Mouse (Mus musculus): ENCODE data around the gene C3.

Gene C3

DNA sequence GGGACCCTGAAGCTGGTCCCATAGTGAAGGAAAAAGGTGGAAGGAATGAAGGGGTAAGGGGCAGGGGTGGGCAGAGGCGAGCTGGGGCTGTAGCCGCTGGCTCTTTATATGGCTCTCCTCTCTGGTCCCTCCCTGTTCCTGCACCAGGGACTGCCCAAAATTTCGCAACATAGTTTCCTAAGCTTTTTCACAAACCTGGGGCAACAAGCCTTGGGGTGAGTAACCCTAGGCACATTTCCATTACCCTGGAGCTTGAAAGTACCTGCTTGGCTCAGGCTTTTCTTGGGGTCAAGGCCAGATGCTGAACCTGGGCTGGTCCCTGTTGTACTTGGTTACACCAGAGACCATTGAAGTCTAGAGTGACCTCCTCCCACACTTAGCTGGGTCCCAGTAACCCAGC is at the start of gene C3:
TSS of gene C3 (minus strand) at position 123 of the 400 bp plus-strand sequence.
- no peak for DNase-seq

DNA sequence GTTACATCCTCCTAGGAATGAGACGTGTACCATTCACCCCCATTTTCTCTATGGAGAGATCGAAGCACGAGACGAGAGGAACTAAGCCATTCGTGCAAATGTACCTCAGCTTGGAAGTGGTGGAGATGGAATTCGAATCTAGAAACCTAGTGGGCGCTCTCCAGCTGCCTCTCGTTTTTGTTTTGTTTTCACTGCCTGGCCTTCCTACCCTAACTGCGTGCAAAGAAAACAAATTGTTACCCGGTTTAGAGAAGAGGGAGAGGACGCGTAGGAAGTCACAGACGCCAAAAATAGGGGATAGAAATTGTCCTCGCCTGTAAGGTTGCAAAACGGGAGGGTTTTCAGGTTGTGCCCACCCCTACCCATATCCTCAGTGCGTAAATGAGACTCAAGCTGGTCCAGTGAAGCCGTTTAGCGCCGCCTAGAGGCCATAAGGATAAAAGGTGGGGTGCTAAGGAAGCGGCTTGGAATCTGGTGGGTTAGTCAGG is 48.7 kb upstream of the C3 start:
- DNase-seq: peak; percentile 80

DNA sequence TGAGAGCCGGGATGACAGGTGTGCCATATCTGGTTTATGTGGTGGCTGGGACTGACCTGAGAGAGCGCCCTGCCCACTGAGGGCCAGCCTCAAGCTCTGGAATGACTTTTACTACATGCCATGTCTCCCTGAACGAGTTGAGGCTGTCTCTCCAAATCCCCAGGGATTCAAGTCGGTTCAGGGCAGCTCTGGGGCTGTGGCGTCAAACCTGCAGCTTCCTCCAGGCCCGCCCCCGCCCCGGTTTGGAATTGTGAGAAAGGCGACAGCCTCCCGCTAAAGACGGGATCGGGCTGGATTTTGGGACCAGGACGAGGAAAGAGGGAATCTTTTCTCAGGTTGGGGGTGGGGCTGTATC is 48.0 kb upstream of the C3 start:
- DNase-seq: no peak

DNA sequence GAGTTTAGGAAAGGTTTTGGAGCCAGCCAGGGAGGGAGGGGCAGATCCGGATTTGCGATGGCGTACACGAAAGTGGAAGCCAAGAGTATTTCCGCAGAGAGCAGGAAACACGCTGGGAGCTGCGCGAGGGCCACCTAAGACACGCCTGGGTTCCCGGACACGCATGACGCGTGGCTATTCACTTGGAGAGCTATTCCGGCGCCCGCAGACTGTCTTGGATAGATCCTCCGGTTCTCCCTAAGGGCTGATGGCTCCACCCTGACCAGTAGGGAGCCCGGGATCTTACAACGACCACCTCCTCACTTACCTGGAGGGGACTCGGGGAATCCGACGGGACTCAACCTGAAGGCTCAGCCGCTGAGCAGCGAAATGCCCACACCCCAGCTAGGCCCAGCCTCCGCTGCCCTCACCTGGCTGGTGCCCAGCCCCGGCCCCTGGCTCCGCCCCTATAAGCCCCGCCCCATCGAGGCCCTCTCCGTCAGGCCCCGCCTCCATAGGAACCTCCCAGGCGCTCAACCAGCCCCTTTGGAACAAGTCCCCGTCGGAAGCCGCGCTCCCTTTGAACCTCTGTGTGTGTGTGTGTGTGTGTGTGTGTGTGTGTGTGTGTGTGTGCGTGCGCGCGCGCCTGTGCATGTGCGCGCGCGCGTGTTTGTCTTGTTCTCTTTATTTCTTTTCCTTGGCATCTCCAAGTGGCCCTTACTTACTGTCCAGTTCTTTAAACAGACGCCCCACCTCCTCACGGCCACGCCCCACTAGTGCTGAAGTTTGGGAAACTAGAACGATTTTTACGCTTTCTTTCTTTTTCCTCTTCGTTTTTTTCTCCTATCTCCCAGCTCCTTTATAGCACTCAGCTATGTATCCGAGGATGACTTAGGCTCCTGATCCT is 47.4 kb upstream of the C3 start:
- peak; percentile 68 for DNase-seq

DNA sequence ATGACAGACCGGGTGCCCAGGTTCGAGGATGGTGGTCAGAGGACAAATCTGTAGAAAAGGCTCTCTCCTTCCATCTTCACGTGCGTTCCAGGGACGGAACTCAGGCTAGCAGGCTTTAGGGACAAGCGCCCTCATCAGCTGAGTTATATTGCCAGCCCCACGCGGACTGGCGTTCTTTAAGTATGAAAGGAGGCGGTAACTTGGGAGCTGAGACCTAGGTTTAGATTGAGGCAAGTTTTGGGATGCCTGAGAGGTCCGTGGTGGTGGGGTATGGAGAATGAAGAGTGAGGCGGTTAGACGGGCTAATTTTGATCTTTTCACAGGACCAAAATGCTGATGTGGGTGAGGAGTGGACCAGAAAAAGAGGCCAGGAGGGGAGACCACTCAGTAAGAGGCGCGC is 46.8 kb upstream of the C3 start:
- no peak for DNase-seq

DNA sequence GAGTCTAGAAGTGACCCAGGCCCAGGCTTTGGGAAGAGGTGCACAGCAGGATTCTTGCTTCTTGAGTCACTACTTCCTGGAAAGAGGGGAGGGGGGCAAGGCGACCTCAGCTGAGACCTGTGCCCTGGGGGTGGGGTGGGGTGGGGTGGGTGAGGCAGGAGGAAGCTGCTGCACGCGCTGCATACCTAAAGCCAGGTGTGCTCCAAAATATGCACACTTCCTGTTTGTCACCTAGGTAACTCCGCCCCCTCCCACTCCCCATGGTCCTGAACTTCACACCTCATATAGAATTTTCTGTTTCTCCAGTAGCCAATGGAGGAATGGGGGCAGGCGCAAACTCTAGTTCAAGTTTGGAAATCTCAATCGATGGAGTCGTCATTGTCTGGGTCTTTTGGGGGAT is 45.9 kb upstream of the C3 start:
- no peak for DNase-seq

DNA sequence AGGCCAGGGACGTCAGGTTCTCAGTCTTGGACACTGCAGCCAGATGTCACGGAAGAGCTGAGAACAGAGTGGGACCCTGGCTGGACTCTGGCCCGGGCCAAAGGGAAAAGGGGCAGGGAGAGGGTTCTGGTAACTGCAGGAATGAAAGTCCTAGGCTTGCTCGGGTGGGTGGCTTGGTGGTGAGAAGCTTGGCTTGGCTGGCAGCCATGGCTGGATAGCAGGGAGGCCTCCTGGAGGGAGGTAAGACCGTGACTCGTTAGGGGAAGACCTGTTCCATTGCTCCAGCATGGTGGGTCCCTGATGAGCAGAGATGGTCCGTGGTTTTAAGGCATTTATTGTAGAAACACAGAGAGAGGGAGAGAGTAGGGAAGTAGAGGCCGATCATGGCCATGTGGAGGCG is 43.4 kb upstream of the C3 start:
- DNase-seq: no peak

DNA sequence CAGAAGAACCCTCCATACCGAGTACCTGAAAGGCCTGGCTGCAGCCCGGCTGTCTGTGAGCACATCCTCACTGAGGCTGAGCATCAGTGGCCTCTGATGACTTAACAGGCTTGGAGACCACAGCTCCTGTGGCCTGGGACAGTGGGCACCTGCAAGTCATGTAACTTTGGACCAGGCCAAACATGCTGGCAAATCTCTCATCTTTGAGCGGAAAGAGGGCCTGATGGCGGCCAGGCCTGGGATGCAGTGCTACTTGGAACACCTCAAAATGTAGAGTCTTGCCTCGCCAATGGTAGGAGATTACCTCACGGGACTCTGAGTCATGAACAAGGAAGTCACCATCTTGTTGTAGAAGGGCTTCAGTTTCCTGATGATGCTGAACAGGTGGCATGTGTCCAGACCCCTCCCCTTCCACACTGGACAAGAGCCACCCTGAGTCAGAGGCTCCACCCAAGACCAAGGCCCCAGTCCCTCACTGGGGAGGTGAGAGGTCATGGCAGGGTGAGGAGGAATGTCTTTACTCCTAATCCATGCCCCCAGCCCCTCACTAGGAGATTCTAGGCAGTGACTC is 39.7 kb upstream of the C3 start:
- DNase-seq: no peak

DNA sequence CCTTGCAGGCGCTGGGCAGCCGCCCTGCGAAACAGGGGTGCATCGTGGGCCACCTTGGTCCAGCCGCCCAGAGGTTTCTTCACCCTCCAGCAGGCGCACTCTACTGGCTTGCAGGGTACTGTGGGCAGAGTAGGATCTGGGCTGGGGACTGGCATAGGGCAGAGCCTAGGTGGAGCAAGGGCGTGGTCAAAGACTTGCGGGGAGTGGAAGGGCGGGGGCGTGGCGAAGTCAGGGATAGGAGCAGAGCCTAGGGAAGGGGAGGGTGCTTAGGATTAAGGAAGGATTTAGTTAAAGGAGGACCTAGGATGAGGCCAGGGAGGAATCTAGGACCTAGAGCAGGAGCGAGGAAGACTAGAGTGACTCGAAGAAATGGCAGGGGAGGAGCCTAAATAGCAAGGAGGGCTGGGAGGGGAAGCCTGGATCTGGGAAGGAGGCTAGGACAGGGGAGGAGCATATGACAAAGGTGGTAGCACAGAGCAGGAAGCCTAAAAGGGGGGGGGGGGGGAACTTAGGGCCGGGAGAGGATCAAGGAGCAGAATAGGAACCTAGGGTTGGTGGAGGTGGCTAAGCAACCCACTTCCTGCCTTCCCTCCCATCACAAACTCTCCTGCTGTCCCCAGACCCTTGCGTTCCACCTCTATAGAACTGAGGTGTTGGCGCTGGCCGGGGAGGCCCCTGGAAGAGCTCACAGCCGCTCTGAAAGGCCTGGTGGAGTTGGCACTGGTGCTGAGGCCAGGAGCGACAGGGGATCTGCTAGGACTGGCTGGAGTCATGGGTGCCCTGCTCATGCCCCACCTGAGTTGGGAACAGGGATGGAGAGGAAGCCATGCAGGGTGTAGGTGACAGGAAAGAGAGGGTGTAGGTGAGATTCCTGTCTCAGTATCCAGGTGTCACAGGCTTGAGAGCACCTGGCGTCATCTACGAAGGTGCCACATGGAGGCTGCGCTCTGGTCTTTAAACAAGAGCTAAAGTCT is 37.3 kb upstream of the C3 start:
- DNase-seq: peak; percentile 66

DNA sequence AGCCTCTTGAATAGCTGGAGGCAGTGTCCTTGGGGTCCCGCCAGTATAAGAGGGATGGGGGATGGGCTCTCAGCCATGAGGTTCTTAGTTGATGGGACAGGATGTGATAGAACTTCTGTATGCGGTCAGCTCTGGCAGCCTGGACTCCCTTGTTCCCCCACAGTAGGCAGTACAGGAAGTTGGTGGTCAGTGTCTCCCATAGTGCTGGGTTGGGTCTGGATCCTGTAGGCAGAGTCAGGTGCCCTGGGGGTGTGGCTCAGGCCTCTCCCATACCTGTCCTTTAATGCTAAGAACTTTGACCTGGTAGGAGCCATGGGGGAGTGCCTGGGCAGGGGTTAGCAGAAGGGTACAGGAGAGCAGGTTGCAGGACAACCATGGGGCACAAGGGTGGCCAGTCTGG is 36.2 kb upstream of the C3 start:
- DNase-seq: no peak

DNA sequence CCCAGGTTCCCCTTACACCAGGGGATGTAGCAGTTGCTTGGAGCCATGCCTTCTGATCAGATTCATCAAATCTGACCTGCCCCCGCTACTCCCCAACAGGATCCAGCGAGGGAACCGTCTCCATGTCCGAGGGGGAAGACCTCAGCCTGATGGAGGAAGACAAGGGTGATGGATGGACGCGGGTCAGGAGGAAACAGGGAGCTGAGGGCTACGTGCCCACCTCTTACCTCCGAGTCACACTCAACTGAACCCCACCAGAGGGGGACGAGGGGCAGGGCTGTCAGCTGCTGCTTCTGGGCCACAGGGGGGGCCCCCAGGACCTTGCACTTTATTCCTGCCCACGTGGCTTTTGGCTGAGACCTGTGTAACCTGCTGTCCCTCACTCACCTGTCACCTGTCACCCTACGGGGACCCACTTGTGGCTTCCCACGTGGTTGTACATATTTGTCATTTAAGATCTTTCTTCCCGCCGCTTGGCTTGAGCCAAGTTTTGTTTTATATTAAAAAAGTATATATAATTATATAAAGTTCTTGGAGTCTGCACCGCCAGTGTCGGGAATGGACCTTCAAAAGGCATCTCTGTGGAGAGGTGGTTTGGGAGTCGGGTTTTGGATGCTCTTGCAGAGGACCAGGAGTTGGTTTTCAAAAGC is 35.1 kb upstream of the C3 start:
- no peak for DNase-seq

DNA sequence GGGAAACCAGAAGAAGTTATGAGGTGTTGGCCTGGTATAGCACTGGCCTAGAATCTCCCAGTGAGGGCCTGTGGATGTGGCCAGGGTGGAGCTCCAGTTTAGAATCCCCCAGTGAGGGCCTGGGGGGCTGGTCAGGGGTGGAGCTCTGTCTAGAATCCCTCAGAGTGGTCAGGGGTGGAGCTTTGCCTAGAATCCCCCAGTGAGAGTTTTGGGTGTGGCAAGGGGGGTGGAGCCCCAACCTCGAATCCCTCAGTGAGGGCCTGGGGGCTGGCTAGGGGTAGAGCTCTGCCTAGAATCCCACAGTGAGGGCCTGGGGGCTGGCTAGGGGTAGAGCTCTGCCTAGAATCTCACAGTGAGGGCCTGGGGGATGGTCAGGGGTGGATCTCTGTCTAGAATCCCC is 33.9 kb upstream of the C3 start:
- no peak for DNase-seq

DNA sequence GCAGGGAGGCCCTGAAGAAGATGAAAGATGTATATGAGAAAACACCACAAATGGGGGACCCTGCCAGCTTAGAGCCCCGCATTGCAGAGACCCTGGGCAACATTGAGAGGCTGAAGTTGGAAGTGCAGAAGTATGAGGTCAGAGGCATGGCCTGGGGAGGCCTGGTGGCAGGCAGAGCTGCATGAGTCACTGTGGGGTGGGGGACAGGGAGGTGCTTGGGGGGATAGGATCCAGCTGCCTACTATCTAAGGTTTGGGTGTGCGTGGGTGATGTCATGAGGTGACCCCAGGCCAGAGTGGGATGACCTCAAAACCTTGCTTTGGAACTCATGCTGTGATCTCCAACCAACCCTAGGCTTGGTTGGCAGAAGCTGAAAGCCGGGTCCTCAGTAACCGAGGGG is 33.4 kb upstream of the C3 start:
- no peak for DNase-seq

DNA sequence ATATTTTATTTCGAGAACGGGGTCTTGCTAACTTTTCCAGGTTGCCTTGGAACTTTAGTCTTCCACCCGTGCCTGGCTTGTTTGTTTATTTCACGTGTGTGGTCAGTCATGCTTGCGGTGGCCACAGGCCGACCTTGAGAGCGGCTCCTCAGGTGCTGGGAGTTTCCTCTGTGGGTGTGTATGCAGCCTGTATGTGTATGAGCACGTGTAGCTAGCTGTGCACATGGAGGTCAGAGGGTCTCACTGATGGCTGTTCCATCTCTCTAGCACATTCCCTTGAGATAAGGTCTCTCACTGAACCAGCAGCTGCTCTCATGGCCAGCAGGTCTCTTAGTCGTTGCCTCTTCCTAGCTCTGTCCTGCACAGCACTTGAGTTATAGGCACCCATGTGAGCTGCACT is 32.4 kb upstream of the C3 start:
- no peak for DNase-seq

DNA sequence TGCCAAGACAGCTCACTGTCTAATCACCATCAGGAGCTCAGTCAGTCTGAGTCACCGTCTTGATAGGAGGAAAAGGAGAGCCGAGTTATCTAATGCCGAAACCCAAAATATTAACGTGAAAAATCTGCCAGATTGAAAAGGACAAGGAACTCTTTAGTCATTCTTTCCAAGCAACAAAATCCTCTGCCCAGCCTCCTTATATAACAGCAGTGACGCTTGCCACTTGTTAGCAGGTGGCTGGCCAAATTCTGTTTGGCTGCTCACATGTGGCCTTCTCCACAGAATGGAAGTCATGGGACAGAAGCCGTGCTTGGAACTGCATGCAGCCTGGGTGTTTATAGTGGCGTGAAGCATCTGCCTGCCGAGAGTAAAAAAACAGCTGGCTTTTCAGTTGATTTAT is 31.8 kb upstream of the C3 start:
- no peak for DNase-seq

DNA sequence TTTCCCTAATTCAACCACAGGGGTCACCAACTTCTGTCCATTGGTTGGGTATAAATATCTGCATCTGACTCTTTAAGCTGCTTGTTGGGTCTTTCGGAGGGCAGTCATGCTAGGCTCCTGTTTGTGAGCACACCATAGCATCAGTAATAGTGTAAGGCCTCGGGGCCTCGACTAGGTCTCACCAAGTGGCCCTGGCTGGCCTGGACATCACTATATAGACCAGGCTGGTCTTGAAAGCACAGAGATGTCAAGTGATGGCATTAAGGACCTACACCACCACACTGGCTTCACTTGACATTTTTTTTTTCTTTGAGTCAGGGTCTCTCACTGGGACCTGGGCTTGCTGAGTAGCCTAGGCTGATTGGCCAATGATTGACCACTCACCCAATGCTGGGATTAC is 30.3 kb upstream of the C3 start:
- no peak for DNase-seq

DNA sequence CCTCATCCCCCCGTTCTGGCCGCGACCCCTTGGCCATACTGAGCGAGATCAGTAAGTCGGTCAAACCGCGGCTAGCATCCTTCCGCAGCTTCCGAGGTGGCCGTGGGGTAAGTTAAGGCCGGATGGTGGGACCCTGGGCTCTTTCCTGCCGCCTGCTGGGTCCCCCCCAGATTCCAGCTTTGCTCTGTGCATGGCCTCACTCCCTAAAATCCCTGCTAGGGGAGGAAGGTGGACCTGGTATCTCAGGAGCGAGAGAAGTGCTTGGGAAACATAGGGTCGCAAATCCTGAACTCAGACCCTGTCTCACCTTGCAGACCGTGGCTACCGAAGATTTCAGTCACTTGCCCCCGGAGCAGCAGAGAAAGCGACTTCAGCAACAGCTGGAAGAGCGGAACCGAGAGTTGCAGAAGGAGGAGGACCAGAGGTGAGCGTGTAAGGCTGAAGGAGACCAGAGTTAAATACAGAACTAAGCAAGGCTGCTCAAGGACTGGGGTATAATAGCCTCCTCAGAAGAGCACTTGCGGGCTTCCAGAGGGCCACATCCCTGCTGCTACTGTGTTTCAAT is 29.1 kb upstream of the C3 start:
- DNase-seq: no peak

DNA sequence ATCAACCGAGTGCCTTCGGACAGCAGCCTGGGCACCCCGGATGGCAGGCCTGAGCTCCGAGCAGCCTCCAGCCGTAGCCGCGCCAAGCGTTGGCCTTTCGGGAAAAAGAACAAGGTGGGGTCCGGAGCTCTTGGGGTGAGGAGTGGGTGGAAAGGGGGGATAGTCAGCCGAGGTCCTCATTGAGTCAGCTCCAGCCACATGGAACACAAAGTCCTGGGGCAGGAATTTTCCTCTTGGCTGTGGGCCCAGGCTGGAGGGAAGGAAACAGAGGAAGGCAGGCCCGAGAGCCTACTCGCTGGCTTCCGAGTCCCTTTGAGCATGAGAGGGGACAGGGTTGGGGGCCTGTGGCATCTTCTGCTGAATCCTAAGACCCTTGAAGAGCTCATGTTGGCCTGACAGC is 27.4 kb upstream of the C3 start:
- DNase-seq: no peak

DNA sequence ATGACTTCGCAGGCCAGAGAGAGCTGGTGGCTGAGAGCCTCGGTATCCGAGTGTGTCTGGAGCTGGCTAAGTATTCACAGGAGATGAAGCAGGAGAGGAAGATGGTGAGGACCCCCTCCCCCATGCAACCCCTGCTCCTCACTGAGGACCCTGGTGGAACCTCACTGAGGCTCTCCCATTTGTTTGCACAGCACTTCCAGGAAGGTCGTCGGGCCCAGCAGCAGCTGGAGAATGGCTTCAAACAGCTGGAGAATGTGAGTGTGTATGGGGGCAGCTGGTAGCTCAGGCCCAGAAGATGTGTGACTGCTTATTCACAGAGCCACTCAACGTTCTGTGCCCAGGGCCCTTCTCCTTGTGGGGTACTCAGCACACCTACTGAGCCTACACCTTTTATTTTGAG is 25.4 kb upstream of the C3 start:
- no peak for DNase-seq

DNA sequence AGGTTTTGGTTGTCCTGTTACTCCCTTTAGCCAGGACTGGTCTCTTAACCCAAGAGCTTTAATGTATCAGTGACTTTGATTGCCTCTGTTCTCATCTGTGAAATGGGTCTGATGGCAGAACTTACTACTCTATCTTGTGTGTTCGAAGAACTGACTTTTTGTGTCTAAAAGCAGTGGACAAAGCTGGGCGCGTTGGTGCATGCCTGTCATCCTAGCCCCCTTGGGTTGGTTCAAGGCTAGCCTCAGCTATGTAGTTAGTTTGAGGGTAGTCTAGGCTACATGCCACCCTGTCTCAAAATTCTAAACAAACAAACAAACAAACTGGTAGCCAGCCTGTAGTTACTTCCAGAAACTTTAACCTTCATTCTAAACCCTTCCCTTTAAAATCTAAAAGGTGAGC is 23.5 kb upstream of the C3 start:
- DNase-seq: no peak

DNA sequence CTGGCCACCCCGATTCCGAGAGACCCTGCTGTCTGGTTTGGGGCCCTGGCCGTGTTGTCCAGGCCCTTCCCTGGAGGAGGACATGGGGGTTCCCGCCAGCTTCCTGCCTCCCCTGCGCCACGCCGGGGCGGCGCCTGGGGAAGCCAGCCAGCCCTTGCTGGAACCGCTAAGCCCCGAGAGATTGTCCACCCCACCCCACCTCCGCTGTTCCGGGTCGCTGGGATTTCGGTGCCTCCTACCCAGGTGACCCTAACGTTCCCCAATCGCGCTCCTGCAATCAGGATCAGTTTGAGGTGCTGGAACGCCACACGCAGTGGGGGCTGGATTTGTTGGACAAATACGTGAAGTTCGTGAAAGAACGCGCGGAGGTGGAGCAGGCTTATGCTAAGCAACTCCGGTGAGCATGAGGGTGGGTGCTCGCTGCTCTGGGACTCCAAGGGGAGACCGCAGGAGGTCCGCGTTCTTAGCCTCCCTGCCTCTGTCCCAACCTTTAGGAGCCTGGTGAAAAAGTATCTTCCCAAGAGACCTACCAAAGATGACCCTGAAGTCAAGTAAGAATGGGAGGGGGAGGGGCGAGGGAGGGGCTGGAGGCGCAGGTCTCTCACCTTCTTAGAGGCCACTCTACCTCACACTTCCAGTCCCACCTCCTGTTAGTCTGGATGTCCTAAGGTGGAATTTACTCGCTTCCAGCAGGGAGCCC is 22.7 kb upstream of the C3 start:
- no peak for DNase-seq

Data from right cerebral cortex, adult 18-20 months (tissue).